Mouse (Mus musculus): ENCODE results near the gene Nfkb2. TPM values are rescaled to one million over a fixed set of nuclear protein-coding genes. Genes with fewer than 3 reads are reported as not detected.

Nfkb2 gene
- total RNA-seq, 2 experiments from 2014 or later: 7.7 to 10.9 TPM

- no peak for DNase-seq (ENCODE audit: low spot score)
Measured at GRCm38 (mm10) chr19:46322144-46322995, 18.2 kb downstream of the Nfkb2 start.

GRCm38 (mm10) chr19:46322996-46323572, 19.0 kb downstream of the Nfkb2 start:
- DNase-seq (ENCODE audit: low spot score): no peak

GRCm38 (mm10) chr19:46323716-46324115, 19.6 kb downstream of the Nfkb2 start:
- DNase-seq (ENCODE audit: low spot score): no peak

DNA sequence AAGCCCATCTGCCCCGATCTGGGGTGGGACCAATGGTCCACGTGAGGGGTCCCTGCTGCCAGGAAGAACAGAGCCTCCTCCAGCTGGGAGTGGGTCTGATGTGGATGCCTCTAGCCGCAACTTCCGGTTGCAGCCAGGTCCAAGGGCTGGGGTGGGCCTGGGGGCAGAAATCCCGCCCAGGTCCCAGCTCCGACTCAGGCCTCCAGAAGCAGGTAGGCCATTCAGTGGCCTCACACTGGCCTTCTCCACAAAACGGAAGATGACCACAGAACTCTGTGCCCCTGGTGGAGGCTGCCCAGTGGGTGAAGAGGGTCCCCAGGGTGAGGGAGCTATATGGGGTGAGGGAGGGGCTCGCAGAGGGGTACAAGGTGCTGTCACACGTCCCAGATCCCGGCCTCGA, 20.2 kb downstream of the Nfkb2 start:
- DNase-seq (ENCODE audit: low spot score): no peak

DNA sequence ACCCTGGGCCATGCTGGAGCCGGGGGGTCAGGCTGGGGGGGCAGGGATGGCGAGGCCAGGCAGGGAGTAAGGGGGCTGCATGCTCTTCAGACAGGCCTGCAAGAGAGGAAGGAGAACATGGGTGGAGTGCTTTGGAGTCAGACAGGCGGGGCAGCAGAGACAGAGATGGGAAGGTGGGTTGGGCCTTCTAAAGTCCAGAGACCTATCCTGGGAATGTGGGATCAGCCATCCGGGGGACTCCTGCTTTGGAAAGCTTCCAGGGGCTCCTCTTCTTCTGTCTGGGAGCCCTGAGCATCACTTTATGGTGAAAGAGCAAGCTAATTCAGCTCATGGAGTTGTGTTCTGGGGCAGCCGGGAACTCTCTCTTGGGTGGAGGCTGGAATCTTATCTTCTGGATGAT, 20.8 kb downstream of the Nfkb2 start:
- DNase-seq (ENCODE audit: low spot score): no peak

DNA sequence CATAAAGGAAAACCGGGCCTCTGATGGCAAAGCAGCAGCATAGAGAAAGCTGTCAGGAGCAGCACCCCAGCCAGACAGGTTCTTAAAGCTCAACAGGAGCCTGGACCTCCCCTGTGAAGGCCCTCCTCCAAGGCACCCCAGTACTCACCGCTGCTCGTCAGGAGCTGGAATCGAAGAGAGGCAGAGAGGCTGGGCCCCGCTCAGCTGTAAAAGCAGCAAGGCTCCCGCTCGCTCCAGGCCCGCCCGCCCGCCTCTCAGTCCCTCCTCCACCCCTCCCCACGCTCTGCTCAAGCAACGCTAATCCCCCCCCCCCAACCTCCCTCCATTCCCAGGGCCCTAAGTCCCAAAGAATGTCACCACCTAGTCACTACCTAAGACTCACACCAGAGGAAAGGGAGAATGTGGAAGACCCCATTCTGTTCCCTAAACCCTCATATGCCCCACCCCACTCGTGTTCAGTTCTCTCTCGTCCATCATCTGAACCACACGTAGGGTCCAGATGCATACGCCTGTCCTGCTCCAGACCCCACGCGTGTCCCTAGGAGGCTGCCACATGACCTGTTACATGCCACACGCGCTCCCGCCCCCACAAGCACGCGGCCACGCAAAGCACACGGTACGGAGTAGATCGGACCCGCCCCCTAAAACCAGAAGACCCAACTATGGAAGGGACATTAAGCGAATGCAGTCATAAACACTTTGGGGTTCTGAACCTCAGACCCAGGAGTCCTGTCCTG, 22.1 kb downstream of the Nfkb2 start:
- DNase-seq (ENCODE audit: low spot score): no peak

- DNase-seq (ENCODE audit: low spot score): no peak
Measured at GRCm38 (mm10) chr19:46326756-46327305, 22.7 kb downstream of the Nfkb2 start, which contains the start of gene Psd. TSS of gene Psd (minus strand) at chr19:46327156.

DNA sequence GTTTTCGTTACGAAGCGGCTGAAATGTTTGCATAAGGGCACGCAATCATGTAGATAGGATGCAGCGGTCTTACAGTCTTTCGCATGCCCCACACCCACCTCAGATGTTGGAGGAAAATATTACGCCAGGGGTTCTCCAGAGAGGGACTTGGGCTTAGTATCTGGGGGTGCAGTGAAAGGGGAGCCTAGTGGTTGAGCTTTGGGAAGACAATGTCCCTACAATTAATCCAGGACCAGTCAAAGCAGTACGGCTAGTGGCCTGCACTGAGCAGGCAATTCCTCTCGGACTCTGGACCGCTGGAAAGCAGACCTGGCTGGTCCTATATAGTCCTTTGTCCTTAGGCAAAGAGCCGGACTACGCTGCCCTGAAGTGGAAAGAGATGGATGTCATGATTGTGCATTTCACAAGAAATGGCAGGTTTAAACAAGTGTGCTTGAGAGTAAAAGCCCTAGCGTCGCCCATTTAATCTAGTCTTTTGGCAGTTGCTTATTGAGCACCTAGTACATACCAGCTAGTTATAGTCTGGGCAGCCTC, 23.5 kb downstream of the Nfkb2 start:
- DNase-seq (ENCODE audit: low spot score): no peak

- peak; percentile 94 for DNase-seq (ENCODE audit: low spot score)
Measured at GRCm38 (mm10) chr19:46328081-46329030, 24.2 kb downstream of the Nfkb2 start, which contains the start of gene Fbxl15. TSS of gene Fbxl15 (plus strand) at chr19:46328184.

GRCm38 (mm10) chr19:46329031-46329641, 25.0 kb downstream of the Nfkb2 start:
- no peak for DNase-seq (ENCODE audit: low spot score)

GRCm38 (mm10) chr19:46329951-46330350, 25.8 kb downstream of the Nfkb2 start:
- peak; percentile 73 for DNase-seq (ENCODE audit: low spot score)

DNA sequence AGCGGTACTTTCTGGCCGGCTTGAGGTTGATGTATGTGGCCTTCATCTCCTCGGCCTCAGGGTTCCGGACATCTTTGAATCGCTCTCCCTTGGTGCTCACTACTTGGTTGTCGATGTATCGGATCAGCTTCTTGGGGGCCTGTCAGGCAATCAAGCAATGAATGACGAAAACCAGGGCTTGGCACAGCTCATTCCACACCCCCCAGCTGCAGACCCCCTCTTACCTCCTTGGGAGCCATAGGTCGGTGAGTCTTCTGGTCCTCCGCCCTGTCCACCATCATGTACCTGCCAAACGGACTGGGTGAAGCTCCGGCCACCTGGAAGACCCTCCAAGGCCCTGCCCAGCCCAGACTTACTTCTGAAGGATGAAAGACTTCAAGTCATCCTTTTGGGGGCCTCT, 26.6 kb downstream of the Nfkb2 start:
- no peak for DNase-seq (ENCODE audit: low spot score)

DNA sequence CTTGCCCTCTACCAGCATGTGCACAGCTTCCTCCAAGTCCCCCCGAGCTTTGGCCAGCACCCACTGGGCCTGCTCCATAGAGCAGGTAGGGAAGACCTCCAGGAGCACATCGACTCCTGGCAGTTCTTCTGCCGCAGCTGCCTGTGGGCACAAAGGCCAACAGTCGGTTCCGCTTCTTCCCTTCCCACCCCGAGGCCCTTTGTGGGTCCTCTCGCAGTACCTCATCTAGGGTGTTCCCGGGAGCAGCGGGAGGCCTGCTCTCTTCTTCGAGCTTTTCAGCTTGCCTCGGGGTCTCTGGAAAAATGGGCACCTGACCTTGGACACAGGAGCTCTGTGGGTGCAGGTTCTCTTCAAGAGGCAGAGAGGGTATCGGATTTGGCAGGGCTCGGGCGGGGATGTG, 27.2 kb downstream of the Nfkb2 start:
- DNase-seq (ENCODE audit: low spot score): no peak

GRCm38 (mm10) chr19:46331936-46332335, 27.8 kb downstream of the Nfkb2 start:
- DNase-seq (ENCODE audit: low spot score): no peak

DNA sequence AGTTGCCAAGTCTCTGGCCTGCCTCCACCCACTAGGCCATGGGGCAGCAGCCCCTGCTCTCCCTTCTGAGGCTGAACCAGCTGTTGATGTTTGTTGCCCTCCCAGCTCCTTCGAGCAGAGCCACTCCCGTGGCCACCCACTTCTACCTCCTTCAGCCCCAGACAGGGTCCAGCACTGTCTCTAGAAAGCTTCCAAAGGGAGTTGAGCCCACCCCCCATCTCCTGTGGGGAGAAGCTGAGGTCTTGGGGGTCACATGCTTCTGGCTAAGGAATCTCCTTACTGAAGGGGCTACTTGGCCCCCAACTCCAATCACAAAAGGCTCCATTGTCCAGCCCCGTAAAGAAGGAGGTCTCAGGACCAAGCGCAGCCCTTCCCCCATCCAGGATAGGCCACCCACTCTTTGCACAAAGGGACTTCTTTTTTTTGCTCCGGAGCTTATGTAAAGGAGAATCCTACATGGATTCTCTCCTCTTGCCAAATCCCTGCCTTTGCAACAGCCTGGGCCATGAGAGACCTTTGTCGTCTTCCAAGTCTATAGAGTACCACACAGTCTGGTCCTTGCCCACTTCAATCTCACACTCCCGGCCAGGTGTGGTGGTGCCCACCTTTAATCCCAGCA, 28.7 kb downstream of the Nfkb2 start:
- DNase-seq (ENCODE audit: low spot score): no peak

DNA sequence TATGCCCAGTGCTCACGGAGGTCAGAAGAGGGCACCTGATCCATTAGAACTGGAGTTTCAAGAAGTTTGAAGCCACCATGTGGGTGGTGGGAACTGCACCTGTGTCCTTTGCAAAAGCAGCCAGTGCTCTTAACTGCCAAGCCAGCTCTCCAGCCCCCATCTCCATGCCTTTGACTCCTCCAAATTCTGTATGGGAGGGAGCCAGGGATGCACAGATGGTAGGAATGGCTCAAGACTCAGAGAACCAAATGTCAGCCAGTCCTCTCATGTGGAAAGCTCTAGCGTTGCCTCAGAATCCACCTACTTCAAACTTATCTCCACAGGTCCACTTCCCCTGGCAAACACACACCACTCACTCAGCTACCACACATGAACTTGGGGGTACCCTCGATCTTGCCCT, 29.8 kb downstream of the Nfkb2 start:
- DNase-seq (ENCODE audit: low spot score): no peak

- DNase-seq (ENCODE audit: low spot score): no peak
Measured at GRCm38 (mm10) chr19:46337719-46338330, 33.7 kb downstream of the Nfkb2 start.

- peak; percentile 99 for DNase-seq (ENCODE audit: low spot score)
Measured at GRCm38 (mm10) chr19:46338331-46338936, 34.3 kb downstream of the Nfkb2 start, which contains the start of gene Cuedc2. TSS of gene Cuedc2 (minus strand) at chr19:46338702.

GRCm38 (mm10) chr19:46338942-46339286, 34.8 kb downstream of the Nfkb2 start:
- no peak for DNase-seq (ENCODE audit: low spot score)
